Mouse (Mus musculus): ENCODE results near the gene Cntnap5a. TPM values are rescaled to one million over a fixed set of nuclear protein-coding genes. Genes with fewer than 3 reads are reported as not detected.
"Not testable (repeated sequence)": the region's sequence is repeated elsewhere in the genome, so short reads cannot be mapped to it uniquely, and the experiment has no call there.

Cntnap5a gene
- total RNA-seq, 2 experiments from 2014 or later = 13.2 to 15.2 TPM

DNA sequence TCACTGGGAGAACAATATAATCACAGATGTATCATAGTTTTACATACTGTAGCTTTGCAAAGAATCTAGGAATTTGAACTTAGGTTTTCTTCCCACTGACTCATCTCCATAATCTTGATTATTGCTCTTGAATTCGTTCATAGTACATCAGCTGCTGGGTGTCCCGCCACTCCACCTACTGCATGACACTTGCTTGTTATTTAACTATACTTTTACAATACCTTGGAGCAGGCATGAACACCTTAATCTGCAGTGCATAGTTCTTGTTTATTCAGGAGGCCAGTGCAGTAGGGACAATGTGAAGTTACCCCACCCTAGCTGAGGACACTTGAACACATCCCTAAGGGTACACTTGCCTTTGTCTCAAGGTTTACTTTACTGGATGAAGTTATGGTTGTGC lies 352.3 kb downstream of the Cntnap5a start:
- no peak for DNase-seq (ENCODE audit: low spot score in 2 of 2)

- DNase-seq (ENCODE audit: low spot score in 2 of 2) = no peak
Observed at GRCm38 (mm10) chr1:116044083-116044482, 359.5 kb downstream of the Cntnap5a start.

- no peak for DNase-seq (ENCODE audit: low spot score in 2 of 2)
Observed at GRCm38 (mm10) chr1:116107010-116107723, 422.6 kb downstream of the Cntnap5a start.

DNA sequence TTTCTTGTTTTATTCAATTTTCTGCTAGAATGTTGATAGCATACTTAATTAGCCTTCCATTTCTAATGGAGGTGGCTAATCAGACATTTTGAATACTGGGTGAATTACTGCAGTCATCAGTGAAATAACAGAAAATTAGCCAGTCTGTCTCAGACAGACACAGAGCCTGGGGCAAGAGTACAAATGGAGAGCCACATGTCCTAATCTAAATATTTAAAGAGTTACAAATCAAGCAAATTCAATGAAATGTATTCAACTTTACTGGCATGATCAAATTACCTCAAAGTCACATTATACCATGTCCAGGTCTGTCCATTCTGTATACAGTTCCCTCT lies 423.1 kb downstream of the Cntnap5a start:
- no peak for DNase-seq (ENCODE audit: low spot score in 2 of 2)

DNA sequence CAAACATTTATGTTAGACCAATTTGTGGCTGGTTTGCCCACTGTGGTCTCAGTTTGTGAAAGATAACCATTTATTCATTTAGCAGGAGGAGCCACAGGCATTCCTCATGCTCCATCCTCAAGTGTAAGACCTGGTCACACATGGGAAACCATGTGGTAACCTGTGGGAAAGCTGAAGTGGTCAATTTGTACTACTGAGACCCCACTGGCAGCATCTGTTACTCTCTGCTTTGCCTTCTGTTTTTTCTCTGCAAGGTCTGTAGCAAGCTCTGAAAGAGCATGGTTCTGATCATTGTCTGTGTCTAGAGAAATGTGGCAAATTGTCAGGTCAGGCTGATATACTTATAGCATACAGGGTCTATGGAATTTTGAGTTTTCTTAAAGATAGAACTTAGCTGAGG lies 423.8 kb downstream of the Cntnap5a start:
- DNase-seq (ENCODE audit: low spot score in 2 of 2) = no peak

- DNase-seq (ENCODE audit: low spot score in 2 of 2) = no peak
Observed at GRCm38 (mm10) chr1:116125767-116126166, 441.2 kb downstream of the Cntnap5a start.

GRCm38 (mm10) chr1:116127085-116127484 lies 442.5 kb downstream of the Cntnap5a start:
- no peak for DNase-seq (ENCODE audit: low spot score in 2 of 2)

DNA sequence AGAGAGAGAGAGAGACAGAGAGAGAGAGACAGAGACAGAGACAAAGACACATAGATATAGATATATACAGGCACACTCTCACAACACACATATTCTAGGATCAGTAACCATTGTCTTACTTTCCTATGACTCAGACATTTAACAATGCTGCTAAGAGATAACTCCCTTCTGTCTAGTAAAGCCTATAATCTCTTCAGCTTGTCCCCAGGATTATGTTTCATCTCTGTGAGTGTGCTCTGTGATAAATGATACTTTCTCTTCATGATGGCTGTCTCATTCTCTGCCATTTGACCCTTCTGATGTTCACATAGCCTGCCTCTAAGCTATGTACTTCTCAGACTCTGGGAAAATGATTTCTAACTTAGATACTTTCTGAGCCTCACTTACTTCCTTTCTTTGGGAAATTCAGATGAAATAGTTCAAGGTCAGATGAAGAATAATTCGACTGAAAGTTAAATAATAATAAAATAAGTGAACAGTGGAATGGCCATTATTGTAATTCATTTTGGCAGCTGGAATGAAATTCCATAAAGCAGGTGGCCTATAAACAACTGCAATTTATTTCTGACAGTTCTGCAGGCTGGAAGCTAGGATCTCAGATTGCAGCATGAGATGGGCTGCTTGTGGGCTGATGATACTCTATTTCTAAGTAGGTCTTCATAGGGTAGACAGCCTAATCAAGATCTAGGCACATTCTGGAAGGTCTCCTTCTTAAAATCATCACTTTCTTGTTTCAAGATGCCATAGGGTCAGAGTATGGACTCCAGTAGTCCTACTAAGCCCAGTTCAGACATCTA lies 444.1 kb downstream of the Cntnap5a start:
- no peak for DNase-seq (ENCODE audit: low spot score in 2 of 2)

GRCm38 (mm10) chr1:116132471-116132870 lies 447.9 kb downstream of the Cntnap5a start:
- DNase-seq (ENCODE audit: low spot score in 2 of 2) = peak in 1 of 2 experiments; percentile 61

- DNase-seq (ENCODE audit: low spot score in 2 of 2) = no peak
Observed at GRCm38 (mm10) chr1:116149764-116150369, 465.3 kb downstream of the Cntnap5a start.

DNA sequence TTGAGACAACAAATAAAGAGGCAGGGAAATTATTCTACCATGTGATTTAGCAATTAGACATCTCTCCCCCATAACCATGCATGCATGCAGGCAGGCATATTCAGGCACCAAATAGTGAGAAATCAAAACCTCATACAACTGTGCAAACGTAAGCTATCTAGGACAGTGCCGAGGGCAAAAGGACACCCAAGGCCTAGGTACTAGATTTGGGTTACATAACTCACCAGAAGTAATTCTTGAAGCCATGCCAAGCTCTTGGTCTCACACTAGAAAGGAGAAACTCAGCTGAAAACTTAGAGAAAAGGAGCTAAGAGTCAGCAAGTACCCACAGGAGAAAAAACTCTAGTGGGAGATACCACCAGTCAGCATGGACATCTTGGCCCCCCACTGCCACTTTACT lies 499.9 kb downstream of the Cntnap5a start:
- no peak for DNase-seq (ENCODE audit: low spot score in 2 of 2)

- not testable (repeated sequence) for DNase-seq (ENCODE audit: low spot score in 2 of 2)
Observed at GRCm38 (mm10) chr1:116188142-116188541, 503.6 kb downstream of the Cntnap5a start.

GRCm38 (mm10) chr1:116192299-116192698 lies 507.7 kb downstream of the Cntnap5a start:
- no peak for DNase-seq (ENCODE audit: low spot score in 2 of 2)

DNA sequence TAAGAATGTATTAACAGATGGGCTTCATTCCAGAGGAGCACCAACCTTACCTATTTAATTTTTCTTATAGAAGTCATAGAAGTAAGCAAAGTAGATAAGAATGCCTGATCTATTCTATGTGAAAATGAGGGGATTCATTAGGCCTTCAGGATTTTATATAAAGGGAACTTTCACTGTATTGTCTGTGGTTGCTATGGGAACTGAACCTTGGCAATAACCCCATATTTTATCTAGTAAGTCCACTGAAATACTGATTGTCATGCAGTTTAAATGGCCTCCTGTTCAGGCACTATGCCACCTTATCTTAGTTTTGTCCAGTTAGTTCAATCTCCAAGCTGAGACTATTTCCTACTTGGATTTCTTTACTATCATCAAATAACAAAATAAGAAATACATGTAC lies 532.3 kb downstream of the Cntnap5a start:
- DNase-seq (ENCODE audit: low spot score in 2 of 2) = no peak

- DNase-seq (ENCODE audit: low spot score in 2 of 2) = no peak
Observed at GRCm38 (mm10) chr1:116240538-116240937, 556.0 kb downstream of the Cntnap5a start.

DNA sequence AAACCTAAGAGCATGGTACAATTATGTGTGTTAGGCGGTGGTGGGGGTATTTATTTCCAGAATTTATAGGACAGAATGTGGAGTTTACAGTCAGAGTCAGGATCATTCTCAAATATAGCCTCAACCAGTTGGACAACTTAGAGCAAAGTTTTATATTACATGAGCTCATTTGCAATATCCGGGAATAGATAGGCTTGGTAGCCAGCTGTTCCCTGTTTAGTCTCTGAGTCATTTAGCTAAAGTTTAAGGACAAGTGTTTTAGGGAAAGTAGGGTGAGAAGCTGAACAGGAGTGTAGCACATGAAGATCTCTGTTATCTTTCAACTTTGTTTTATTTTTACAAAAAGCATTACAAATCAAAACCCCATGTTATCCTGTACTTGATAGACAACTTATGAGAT lies 559.3 kb downstream of the Cntnap5a start:
- no peak for DNase-seq (ENCODE audit: low spot score in 2 of 2)

DNA sequence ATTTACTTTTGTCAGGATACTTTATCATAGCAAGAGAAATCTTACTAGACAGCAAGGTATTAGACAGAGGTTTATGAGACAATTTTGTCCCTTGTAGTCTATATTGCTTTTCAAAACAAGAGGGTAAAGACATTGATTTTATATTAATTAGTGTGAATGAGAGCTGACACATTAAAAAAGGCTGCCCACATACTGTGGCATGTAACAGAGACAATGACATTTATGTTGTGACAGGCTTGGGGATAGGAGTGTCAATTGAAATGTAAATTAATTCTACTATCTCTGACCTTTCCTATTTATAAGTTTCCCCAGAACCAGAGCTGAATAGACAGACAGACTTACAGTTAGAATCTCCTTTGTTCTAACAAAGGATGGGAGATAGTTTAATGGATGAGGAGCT lies 596.6 kb downstream of the Cntnap5a start:
- no peak for DNase-seq (ENCODE audit: low spot score in 2 of 2)

- DNase-seq (ENCODE audit: low spot score in 2 of 2) = no peak
Observed at GRCm38 (mm10) chr1:116283968-116284367, 599.4 kb downstream of the Cntnap5a start.

DNA sequence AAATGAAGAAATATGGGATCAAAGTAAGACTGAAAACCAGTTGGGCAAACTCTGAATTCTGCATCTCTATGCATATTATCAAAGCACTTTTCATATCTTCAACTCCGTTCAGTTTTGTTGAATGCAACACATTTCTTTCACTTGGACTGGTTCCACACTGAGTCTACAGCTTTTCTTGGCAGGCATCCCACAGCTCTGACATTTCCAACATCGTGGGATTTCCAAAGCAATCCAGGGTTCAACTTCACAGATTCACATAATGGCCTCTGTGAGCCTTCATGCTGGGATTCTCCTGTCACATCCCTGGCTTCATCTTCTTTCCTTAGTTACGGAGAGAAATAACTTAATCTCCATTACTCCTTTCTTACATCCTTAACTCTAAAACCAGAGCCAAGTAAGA lies 622.0 kb downstream of the Cntnap5a start:
- peak; percentile 6 to 75 for DNase-seq (ENCODE audit: low spot score in 2 of 2)

GRCm38 (mm10) chr1:116311512-116311911 lies 627.0 kb downstream of the Cntnap5a start:
- DNase-seq (ENCODE audit: low spot score in 2 of 2) = no peak

DNA sequence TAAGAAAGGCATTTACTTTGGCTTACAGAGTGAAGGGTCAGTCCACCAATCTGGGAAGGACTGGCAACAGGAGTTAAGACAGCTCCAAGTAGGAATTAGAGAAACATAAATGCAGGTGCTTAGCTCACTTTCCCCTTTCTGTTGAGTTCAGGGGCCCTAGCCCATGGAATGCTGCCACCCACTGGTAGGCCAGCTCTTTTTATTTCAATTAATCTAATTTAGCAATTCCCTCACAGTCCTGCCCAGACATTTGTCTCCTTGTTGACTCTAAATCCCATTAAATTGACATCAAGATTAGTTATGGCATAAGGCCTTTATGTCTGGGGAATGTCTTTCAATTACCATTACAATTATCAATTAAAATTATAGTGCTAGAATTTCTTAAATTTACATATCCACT lies 628.7 kb downstream of the Cntnap5a start:
- peak in 1 of 2 experiments; percentile 48 for DNase-seq (ENCODE audit: low spot score in 2 of 2)

- DNase-seq (ENCODE audit: low spot score in 2 of 2) = no peak
Observed at GRCm38 (mm10) chr1:116324505-116324904, 639.9 kb downstream of the Cntnap5a start.

Measured in layer of hippocampus, adult 18-20 months (tissue).